Mouse (Mus musculus) spleen, postnatal 10 days (tissue): ENCODE results near the gene Parm1.

ENCODE experiments used
- DNase-seq, 2 experiments: peaks; one replicate each; pipeline ENCODE4 v3.0.0; 2021 to 2022; ENCODE audit warnings: low spot score in 2 of 2

Gene Parm1

DNA sequence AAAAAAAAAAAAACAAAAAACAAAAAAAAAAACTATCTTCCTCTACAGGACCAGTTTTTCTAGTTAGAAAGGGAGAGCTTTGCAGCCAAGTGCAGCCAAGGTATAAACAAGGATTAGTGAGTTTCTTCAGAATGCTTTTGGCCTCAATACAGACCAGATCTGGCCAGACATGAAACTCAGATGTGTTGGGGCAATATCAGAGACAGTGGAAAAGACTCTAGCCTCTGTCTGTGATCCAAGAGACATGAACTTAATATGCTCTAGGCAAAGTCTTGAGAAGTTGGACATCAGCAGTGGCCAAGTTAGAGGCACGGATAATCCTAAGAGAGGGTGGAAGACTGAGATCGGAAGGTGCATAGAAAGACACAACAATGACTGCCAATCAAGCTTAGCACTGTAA, 56.8 kb downstream of the Parm1 start:
- no peak for DNase-seq

DNA sequence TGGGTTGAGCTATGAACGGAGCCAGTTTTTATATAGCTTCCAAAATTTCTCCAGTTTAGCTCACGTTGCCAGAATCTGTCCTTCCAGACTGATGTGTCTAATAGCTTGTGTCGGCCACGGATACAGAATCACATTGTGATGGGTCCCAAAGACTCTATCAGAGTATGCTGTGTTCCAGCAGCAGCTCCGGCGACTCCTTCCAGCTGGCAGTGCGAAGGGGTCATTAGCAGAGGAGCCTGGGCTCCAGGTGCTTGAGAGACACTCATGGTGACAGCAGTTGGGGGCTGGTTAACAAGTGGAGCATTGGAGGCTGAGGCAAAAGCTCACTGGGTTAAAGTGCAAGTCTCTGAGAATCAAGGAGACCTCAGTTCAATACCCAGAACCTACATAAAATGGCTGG, 61.5 kb downstream of the Parm1 start:
- DNase-seq = no peak

DNA sequence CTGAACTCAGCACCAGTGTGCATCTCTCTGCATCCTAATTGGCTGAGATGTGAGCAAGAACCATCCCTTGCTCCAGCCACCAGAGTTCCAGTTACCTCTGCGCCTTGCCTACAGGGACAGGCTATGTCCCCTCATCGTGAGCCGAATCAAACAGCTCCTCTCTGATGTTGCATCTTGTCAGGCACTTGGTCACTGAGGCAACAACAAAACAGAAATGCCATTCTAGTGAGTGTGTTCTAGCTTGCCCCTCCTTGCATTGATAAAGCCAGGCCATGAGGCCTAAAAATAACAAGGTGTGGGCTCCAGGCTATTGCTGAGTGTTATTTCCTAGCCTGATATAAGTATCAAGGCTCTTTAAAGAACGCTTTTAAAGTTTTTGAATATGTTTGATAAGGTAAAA, 64.4 kb downstream of the Parm1 start:
- no peak for DNase-seq

DNA sequence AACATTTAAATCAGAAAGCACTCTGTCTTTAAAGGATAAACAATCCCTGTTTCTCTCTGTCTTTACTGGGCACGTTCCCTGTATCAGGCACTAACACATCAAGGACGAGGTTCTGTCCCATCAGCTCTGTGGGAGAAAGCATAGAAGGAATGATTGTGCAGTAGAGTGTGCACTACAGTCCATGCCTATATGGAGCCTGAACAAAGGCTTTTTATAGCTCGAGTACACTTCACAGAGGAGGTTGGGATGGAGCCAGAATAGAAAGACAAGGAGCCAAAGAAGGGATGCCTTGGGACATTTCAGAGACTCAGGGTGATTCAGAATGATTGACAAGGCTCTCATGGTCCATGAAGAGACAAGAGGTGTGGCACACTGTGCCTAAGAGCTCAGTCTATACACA, 68.8 kb downstream of the Parm1 start:
- DNase-seq = no peak

DNA sequence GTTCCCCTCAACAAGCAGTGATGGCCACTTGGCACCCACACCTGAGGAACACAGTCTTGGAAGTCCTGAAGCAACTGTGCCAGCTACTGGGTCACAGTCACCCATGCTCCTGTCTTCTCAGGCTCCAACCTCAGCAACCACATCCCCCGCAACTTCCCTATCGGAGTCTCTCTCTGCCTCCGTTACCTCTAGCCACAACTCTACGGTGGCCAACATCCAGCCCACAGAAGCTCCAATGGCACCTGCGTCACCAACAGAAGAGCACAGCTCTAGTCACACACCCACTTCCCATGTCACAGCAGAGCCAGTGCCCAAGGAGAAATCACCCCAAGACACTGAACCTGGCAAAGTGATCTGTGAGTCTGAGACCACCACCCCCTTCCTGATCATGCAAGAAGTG, 76.7 kb downstream of the Parm1 start:
- DNase-seq = no peak

DNA sequence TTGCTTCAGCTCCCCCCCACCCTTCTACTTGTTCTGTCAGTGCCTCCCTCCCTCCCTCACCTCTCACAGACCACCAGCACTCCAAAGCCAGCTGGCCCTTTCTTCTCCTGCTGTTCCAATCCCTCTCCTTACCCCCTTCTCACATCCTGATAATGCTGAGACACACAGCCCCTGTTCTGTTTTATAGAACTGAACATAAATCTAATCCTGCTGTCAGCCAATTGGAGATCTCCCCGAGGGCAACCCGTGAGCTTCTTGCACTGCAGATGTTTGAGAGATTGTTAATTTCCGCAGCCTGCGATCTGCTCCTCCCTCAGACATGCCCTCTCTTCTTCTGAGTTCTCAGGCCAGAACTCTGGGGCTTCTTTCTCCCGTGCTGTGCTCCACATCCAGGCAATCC, 79.8 kb downstream of the Parm1 start:
- no peak for DNase-seq

DNA sequence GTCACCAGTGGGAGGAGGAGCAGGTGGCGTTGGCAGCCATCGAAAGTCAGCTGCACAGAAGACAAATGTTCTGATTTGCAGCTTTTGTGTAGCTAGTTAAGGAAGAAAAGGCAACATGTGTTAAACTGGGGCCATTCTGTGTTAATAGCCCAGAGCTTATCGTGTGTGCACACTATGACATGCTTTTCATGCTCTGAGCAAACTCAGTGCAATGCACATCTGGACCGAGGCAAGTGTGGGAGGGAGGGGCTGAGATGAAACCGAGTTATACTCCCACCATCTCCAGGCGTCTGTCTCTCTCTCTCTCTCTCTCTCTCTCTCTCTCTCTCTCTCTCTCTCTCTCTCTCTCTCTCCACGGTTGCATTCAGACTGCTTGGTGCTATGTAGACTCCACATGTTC, 82.4 kb downstream of the Parm1 start:
- DNase-seq = no peak

DNA sequence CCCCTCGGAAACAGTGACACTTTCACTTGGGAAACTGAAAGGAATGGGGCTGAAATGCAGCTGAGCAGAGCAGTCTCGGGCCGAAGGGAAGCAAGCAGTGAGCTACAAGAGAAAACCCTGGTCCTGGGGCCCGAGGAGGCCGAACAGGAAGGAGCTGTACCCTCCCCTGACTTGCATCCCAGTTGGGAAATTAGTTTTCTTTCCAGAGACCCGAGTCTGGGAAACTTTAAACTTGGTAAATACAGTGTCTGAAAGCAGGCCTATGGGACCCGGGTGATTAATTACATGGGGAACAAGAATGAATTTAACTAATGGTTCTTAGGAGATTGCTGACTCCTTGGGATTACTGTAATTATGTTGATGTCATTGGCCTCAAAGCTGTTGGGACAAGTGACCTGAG, 85.9 kb downstream of the Parm1 start:
- DNase-seq = no peak

DNA sequence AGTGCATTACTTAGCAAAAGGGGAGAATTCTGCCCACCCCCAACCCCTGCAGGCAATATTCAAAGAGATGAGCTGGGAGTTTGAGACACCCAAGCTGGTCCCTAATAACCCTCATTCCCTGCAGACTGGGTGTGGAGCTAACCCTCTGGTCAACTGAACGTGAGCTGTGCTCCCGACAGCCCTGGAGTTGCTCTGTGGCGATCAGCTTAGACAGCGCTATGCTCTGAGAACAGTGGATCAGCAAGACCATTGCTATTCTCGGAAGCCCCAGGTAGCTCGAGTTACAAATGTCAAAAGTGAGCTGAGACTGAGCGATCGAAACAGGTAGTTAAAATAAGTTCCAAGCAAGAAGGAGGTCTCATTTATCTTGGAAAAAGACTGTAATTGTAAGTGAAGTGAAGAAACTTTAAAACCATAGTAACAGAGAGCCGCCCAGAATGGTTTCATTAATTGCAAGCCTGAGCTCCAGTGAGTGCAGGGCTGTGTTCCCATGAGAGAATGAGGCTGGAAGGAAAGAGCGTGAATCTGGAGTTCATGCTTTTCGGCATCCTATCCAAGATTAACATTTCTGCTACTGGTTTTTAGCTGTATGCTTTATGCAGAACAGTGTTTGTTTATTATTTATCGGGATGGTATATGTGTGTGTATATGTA, 86.5 kb downstream of the Parm1 start:
- no peak for DNase-seq

DNA sequence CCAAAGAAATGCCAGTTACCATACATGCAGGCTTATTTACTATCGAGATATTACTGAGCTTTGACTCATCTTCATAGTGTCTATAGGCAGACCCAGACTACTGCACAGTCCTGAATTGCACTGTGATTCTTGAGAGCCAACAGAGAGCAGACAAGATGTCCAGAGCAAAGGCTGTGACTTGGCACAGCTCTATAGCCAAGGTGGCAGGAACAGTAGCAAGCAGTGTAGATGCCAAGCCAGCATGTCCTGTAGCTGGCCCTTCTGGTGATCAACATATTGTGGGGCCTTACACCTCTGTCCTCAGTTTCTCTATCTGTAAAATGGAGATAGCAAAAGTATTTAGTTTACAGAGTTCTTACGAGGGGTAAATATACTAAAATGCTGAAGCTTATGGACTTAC, 89.8 kb downstream of the Parm1 start:
- DNase-seq = no peak

DNA sequence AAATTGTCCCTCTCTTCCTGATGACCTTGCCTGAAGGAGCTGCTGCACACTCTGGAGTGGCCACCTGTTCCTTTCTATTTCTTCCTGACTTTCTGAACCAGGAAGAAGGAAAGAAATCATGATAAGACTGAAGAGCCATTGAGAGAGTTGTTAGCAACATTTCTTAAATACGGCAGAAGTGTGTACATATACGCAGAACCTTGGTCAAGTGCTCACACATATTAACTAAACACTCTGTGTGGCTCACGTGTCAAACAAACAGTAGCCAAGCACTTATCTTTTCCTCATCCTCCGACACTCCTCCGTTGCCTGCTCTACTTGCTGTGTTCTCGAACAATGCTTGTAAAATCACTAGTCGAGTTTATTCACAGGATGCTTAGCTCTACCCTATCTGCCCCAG, 90.4 kb downstream of the Parm1 start:
- DNase-seq = no peak

DNA sequence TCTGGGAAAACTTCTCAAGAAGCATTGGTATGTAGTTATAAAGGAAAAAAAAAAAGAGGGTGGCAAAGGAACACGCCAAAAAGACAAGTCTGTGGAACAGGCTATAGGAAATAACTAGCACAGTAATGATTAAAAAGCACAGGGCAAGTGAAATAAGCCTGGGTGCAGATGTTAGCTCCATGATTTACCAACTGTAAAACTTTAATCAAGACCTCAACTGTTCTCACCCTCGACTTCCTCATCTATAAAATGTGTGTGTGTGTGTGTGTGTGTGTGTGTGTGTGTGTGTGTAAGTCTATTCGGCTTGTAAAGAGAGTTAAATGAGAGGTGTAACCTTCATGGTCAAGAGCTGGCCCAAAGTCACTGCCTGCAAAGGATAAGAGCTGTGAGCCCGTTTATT, 91.6 kb downstream of the Parm1 start:
- DNase-seq = no peak

DNA sequence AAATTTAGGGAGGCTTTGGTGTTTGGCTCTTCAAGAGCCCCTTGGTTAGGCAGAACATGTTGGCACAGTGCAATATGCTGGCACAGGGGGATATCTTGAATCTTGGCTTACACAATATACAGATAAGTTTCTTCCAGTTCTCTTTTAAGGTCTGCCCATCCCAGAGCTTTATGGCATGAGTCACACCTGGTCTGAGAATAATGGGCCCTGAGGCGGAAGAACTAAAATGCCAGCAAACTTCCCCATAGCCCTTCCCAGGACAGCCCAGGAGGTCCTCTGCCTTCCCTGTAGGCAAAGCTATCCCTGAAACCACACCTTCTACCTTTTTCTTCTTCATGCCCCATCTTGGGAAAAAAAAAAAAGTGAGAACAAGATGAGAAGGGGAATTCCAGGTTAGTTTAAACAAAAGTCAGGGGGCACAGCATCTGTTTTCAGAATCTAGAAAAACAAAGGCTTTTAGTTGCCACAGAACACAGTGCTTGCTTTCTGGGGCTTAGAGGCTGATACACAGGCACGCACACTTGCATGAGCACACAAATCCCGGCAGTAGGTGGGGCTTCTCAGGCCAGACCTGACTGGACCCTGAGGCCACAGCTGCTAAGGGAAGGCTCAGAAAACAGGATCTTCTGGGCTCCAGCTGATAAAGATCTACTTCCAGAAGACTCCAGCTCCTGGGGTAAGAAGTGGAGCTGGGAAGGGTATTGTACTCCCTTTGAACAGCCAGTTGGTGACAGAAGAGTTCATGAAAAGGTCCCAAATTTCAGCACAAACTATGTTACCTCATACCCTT, 92.3 kb downstream of the Parm1 start:
- DNase-seq = no peak

DNA sequence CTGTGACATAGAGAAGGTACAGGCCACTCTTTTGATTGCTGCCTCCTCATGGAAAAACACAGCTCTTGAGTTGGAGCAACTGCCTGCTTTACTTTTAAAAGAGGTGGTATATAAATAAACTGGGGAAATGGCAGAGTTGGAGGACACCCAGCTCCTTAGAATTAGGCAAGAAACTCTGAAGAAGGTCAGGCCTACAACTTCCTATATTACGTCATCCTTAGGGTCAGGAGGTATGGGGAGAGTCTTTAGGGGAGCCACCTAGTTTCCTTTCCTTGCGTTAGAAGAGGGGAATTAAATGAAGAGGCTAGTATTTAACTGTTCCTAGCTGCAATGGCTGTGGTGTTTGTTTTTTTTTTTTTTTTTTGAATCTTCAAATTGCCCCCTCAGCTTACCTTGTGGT, 93.1 kb downstream of the Parm1 start:
- DNase-seq = no peak

DNA sequence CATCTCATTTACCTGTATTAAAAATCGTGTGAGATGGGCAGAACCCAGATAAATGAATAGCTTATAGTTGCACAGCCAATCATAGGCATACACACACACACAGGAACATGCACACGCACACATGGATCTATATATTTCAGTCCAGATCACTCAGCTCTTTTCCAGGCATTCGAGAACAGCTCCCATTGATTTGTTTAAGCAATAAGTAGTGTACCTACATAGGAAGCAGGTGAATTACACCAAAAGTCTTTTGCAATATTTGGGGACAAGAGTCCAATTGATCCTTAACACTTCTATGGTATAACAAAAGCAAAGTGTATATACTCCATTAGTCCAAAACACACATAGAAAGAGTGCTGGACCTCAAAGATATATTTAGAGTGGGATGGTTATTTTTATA, 94.2 kb downstream of the Parm1 start:
- no peak for DNase-seq

DNA sequence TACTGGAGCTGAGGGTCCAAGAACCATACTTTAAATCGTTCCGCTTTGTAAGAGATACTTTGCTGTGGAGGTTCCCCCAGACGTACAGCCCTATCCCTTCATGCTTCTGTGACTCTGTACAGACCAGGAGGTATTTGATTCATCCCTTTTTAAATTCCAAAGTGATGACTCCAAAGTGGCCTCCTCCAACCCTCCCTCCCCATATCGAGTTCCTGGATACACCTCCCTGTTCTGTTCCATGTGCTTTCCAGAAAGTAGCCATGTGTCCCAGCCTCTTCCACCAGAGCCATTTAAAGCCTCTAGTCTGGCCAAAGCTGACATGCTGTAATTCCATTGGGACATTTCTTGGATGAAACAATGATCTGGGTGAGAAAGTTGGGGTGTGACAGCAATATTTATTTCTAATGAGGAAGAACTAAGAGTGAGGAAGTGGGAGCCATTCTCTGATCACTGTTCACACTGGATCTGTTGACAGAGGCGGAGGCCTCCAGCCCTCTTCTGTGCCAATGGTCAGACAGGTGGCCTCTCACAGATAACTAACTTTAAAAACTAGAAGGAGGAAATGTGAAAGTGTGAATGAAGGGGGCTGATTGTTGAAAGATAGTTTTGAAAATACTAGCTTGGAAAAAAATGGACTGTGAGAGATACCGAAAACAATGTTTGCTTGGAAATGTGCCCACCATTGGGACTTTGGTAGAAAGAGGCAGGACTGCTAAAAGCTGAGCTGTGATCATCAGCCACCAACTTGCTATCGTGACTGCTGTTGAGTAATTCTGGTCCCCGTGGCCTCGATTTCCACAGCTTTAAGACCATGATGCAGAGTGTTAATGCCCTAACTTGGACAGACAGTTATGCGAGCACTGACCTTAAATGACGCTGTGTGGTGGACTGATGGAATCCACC, 100.2 kb downstream of the Parm1 start:
- no peak for DNase-seq

DNA sequence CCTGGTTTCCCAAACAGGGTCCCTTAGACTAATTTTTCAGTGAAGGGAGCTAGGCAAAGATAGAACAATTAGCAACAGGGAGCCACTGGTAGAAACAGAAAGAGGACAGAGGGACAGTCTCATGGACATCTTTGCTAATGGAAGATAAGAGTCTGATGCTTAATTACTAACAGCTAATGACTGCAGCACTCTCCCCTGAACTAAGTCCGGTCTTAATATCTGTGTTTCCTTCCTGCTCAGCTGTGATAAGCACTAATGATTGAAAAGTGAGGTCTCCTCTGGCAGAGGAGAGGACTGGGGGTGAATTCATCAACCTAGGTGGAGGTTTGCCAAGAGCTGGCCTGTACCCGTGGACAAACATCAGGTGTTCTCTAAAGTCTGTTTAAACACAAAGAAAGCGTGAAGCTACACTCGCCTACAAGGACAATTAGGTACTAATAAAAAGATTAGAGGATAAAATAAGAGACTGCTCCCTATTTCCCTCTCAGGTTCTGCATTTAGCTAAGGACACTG, 101.3 kb downstream of the Parm1 start:
- DNase-seq = no peak

DNA sequence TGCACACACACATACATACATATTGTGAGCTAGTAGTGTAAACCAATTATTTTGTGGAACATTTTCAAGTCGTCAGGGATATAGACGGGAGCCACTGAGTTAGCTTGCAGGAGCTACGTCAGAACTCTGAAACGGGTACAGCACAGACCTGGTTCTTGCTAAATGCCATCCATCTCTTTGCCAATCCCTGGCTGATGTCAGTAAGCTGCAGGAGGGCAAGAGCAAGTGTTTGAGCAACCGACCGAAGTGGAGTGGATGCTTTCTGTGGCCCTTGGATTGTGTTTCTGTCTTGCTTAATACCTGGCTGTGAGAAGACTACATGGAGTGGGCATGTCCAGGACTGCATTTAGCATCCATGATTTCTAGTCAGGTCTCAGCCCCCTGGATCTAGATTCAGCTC, 103.8 kb downstream of the Parm1 start:
- no peak for DNase-seq

DNA sequence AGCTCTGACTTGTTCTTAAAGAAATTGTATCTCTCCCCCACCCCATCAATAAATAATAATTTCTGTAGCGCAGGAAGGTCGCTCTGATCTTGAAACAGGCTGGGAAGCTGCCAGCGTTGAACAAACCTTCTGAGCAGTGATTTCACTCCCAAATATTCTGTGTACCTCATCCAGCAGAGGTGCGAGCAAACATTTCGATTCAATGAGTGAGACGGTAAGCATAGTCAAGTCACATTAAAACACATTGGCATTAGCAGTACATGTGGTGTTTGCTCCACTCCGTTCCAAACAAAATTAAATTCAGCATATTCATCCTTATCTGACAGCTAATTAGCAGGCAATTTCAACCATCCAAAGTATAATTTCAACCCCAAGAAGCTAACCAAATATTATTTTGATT, 109.4 kb downstream of the Parm1 start:
- DNase-seq = no peak

DNA sequence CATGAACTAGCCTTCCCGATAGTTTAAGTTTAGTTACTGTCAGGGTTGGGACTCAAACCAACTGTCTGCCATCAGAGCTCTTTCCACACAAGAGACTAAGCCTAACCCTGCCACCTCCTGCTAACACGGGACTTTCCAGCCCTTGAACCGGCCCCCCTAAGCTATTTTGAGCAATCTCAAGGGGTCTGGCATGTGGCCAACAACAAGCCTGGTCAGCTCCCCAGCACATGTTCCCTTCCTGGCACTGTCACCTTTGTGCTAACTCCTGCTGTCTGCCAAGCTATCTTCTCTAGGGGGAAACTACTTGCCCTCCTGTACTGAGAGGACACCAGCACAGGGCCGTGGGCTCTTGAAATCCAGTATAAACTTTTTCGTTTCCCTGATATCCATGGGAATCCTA, 112.1 kb downstream of the Parm1 start:
- DNase-seq = peak in 1 of 2 experiments; percentile 22

DNA sequence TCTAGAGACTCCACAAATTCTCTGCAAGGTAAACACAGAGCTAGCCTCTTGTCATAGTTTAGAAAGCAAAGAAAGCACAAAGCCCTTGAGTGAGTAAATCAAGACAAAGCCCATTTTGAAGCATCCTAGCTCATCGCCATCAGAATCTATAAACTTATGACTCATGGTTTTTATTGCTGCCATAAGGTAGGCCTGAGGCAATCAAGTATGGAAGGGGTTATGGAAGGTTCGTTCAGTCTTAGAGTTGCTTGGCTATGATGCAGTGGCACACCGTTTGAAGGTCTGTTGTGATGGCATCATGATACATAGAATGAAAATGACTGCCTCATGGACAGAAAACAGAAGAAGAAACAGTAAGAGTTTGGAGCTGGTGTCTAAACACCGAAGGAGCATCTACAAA, 133.9 kb downstream of the Parm1 start:
- DNase-seq = no peak
